Mouse (Mus musculus) heart, embryonic 12.5 days (tissue): ENCODE data around the gene Tcf25. TPM values are rescaled to one million over a fixed set of nuclear protein-coding genes. Genes with fewer than 3 reads are reported as not detected.

ENCODE experiments used
- ATAC-seq: fragments of 200-750 bp; cut with Nextera tagmentation; 2 replicates; pipeline ENCODE4 v1.8.0; 2017; ENCODE audit warnings: moderate TSS enrichment, moderate library complexity; ENCODE audit not compliant: insufficient number of reproducible peaks, low FRiP score
- H3K27ac ChIP-seq: fragments of 300-500 bp; sonication (generic); 2 replicates; pipeline ENCODE4 v1.5.1; 2016; ENCODE audit warnings: mild to moderate bottlenecking, moderate library complexity; ENCODE audit not compliant: poor library complexity, severe bottlenecking
- H3K27me3 ChIP-seq: fragments of 300-500 bp; sonication (generic); replicated peaks from 2 replicates; pipeline ENCODE4 v1.6.1; 2016; ENCODE audit warnings: mild to moderate bottlenecking, moderate library complexity
- H3K36me3 ChIP-seq: fragments of 300-500 bp; sonication (generic); 2 replicates; pipeline ENCODE4 v1.6.1; 2016; ENCODE audit warnings: mild to moderate bottlenecking, moderate library complexity
- H3K4me1 ChIP-seq: fragments of 300-500 bp; sonication (generic); replicated peaks from 2 replicates; pipeline ENCODE4 v1.6.1; 2016; ENCODE audit warnings: mild to moderate bottlenecking
- H3K4me2 ChIP-seq: fragments of 300-500 bp; sonication (generic); 2 replicates; pipeline ENCODE4 v1.6.1; 2016; ENCODE audit warnings: mild to moderate bottlenecking, moderate library complexity
- H3K4me3 ChIP-seq: fragments of 300-500 bp; sonication (generic); 2 replicates; pipeline ENCODE4 v1.5.1; 2016; ENCODE audit warnings: mild to moderate bottlenecking
- H3K9ac ChIP-seq: fragments of 300-500 bp; sonication (generic); 2 replicates; pipeline ENCODE4 v1.6.1; 2016; ENCODE audit warnings: mild to moderate bottlenecking, moderate library complexity
- H3K9me3 ChIP-seq: fragments of 300-500 bp; sonication (generic); replicated peaks from 2 replicates; pipeline ENCODE4 v1.6.1; 2016; ENCODE audit warnings: mild to moderate bottlenecking, moderate library complexity
- WGBS: fragments of 180-500 bp; shearing (Covaris S2); methylation state at CpG from one replicate; pipeline ENCODE4 v1.1.7; 2016; 5-methylcytosine and 5-hydroxymethylcytosine counted together
- polyA plus RNA-seq: library from polyadenylated mRNA; unstranded; fragments of >200 nt; fragmentation: Nextera tagmentation; extraction: Ambion mirVana; gene quantifications from 2 replicates; pipeline ENCODE4 v1.2.1, GENCODE M21; 2016

Tcf25 gene
- polyA plus RNA-seq, 1 experiment from 2014 or later: 172 TPM

GRCm38 (mm10) chr8:123387801-123388200 lies 14.2 kb downstream of the Tcf25 start:
- peaks cover 100% of the 10 kb centered on the region for H3K36me3 ChIP-seq

GRCm38 (mm10) chr8:123389026-123389425 lies 15.5 kb downstream of the Tcf25 start:
- Histone ChIP-seq H3K36me3 (peaks cover 100% of the 10 kb centered on the region), H3K4me1 (no peaks in the 10 kb centered on the region), H3K9me3 (no peaks in the 10 kb centered on the region), H3K27ac (no peak overlapping the region), H3K27me3 (no peaks in the 10 kb centered on the region), H3K4me3 (no peak overlapping the region), H3K9ac (no peak overlapping the region), H3K4me2 (no peak overlapping the region)
- 95% methylated on average over 7 of the region's 7 CpGs for WGBS
- ATAC-seq: peak; percentile 49; the same call in 1 of the 2 replicates

More at GRCm38 (mm10) chr8:123387801-123388200, 14.2 kb downstream of the Tcf25 start:
- no peaks in the 10 kb centered on the region for H3K4me1 ChIP-seq
- H3K9me3 ChIP-seq: no peaks in the 10 kb centered on the region
- no peak overlapping the region for H3K27ac ChIP-seq
- WGBS: 72% methylated on average over 8 of the region's 8 CpGs
- H3K27me3 ChIP-seq: no peaks in the 10 kb centered on the region
- no peak overlapping the region for H3K4me2 ChIP-seq
- no peak overlapping the region for H3K9ac ChIP-seq
- ATAC-seq: no peak
- no peak overlapping the region for H3K4me3 ChIP-seq

GRCm38 (mm10) chr8:123398308-123398707 lies 24.8 kb downstream of the Tcf25 start:
- ATAC-seq: 0 out of 2 replicates have a peak, but pooled peaks have one; percentile 12
- WGBS: 85% methylated on average over 13 of the region's 13 CpGs
- Histone ChIP-seq H3K4me3 (no peak overlapping the region), H3K27me3 (no peaks in the 10 kb centered on the region), H3K9ac (no peak overlapping the region), H3K9me3 (no peaks in the 10 kb centered on the region), H3K4me1 (no peaks in the 10 kb centered on the region), H3K27ac (no peak overlapping the region), H3K4me2 (no peak overlapping the region), H3K36me3 (peaks cover 100% of the 10 kb centered on the region)

GRCm38 (mm10) chr8:123401936-123402335 lies 28.4 kb downstream of the Tcf25 start:
- Histone ChIP-seq H3K36me3 (peaks cover 67% of the 10 kb centered on the region), H3K9me3 (no peaks in the 10 kb centered on the region), H3K4me1 (peaks cover 10% of the 10 kb centered on the region), H3K9ac (no peak overlapping the region), H3K27me3 (no peaks in the 10 kb centered on the region), H3K4me3 (no peak overlapping the region), H3K27ac (no peak overlapping the region), H3K4me2 (no peak overlapping the region)
- ATAC-seq: no peak
- 92% methylated on average over 9 of the region's 9 CpGs for WGBS

- 87% methylated on average over 9 of the region's 9 CpGs for WGBS
- H3K4me2 ChIP-seq: no peak overlapping the region
- peaks cover 5% of the 10 kb centered on the region; the same call in 1 of the 2 replicates for H3K27me3 ChIP-seq
- no peak overlapping the region for H3K4me3 ChIP-seq
- peaks cover 58% of the 10 kb centered on the region for H3K36me3 ChIP-seq
- no peak overlapping the region for H3K27ac ChIP-seq
- H3K9me3 ChIP-seq: no peaks in the 10 kb centered on the region
- ATAC-seq: no peak
- peaks cover 16% of the 10 kb centered on the region for H3K4me1 ChIP-seq
- H3K9ac ChIP-seq: no peak overlapping the region
These were observed 29.3 kb downstream of the Tcf25 start for GRCm38 (mm10) chr8:123402730-123403326.

GRCm38 (mm10) chr8:123404521-123404920 lies 31.0 kb downstream of the Tcf25 start:
- no peak overlapping the region for H3K4me2 ChIP-seq
- H3K36me3 ChIP-seq: peaks cover 41% of the 10 kb centered on the region
- no peak overlapping the region for H3K27ac ChIP-seq
- 48% methylated on average over 8 of the region's 8 CpGs for WGBS
- peaks cover 32% of the 10 kb centered on the region for H3K4me1 ChIP-seq
- H3K9ac ChIP-seq: no peak overlapping the region
- H3K27me3 ChIP-seq: peaks cover 10% of the 10 kb centered on the region; the same call in 1 of the 2 replicates
- ATAC-seq: no peak
- no peak overlapping the region for H3K4me3 ChIP-seq
- H3K9me3 ChIP-seq: no peaks in the 10 kb centered on the region

- ATAC-seq: no peak
- peaks cover 18% of the 10 kb centered on the region for H3K36me3 ChIP-seq
- no peak within 1 kb of the TSS for H3K27ac ChIP-seq
- WGBS: 10% methylated on average over 4 of the region's 4 CpGs
- no peak within 1 kb of the TSS for H3K4me3 ChIP-seq
- H3K4me2 ChIP-seq: no peak within 1 kb of the TSS
- peaks cover 55% of the 10 kb centered on the region for H3K4me1 ChIP-seq
- H3K27me3 ChIP-seq: peaks cover 28% of the 10 kb centered on the region
- no peak within 1 kb of the TSS for H3K9ac ChIP-seq
- no peaks in the 10 kb centered on the region for H3K9me3 ChIP-seq
These were observed 33.2 kb downstream of the Tcf25 start, which contains the start of gene Mc1r for GRCm38 (mm10) chr8:123406786-123407185. TSS of gene Mc1r (plus strand) at chr8:123407107.

- H3K9ac ChIP-seq: no peak overlapping the region
- no peak for ATAC-seq
- no peaks in the 10 kb centered on the region for H3K9me3 ChIP-seq
- no peak overlapping the region for H3K4me3 ChIP-seq
- H3K4me1 ChIP-seq: peaks cover 56% of the 10 kb centered on the region
- H3K27me3 ChIP-seq: peaks cover 36% of the 10 kb centered on the region
- WGBS: 89% methylated on average over 13 of the region's 13 CpGs
- no peak overlapping the region for H3K27ac ChIP-seq
- peaks cover 10% of the 10 kb centered on the region for H3K36me3 ChIP-seq
- H3K4me2 ChIP-seq: no peak overlapping the region
These were observed 34.1 kb downstream of the Tcf25 start for GRCm38 (mm10) chr8:123407612-123408011.

GRCm38 (mm10) chr8:123408586-123409544 lies 35.3 kb downstream of the Tcf25 start:
- H3K9me3 ChIP-seq: no peaks in the 10 kb centered on the region
- H3K4me2 ChIP-seq: peak overlapping the region; percentile 12
- WGBS: 55% methylated on average over 9 of the region's 9 CpGs
- H3K27ac ChIP-seq: peak overlapping the region; percentile 64
- no peak for ATAC-seq
- no peaks in the 10 kb centered on the region for H3K36me3 ChIP-seq
- H3K4me1 ChIP-seq: peaks cover 56% of the 10 kb centered on the region
- H3K4me3 ChIP-seq: no peak overlapping the region
- H3K9ac ChIP-seq: no peak overlapping the region
- peaks cover 49% of the 10 kb centered on the region for H3K27me3 ChIP-seq

- ATAC-seq: peak; percentile 68; the same call in 1 of the 2 replicates
- H3K9me3 ChIP-seq: no peaks in the 10 kb centered on the region
- H3K4me2 ChIP-seq: peak overlapping the region; percentile 12; the same call in 1 of the 2 replicates
- H3K27ac ChIP-seq: peak overlapping the region; percentile 64
- H3K4me3 ChIP-seq: no peak overlapping the region
- H3K4me1 ChIP-seq: peaks cover 51% of the 10 kb centered on the region
- H3K27me3 ChIP-seq: peaks cover 55% of the 10 kb centered on the region
- H3K9ac ChIP-seq: no peak overlapping the region
- 62% methylated on average over 8 of the region's 8 CpGs for WGBS
- H3K36me3 ChIP-seq: no peaks in the 10 kb centered on the region
These were observed 36.6 kb downstream of the Tcf25 start for GRCm38 (mm10) chr8:123410049-123410587.

GRCm38 (mm10) chr8:123410788-123411187 lies 37.2 kb downstream of the Tcf25 start:
- peak overlapping the region; percentile 44 for H3K4me3 ChIP-seq
- no peak overlapping the region for H3K27ac ChIP-seq
- ATAC-seq: no peak
- WGBS: 14% methylated on average over 11 of the region's 11 CpGs
- peaks cover 55% of the 10 kb centered on the region for H3K27me3 ChIP-seq
- H3K9me3 ChIP-seq: no peaks in the 10 kb centered on the region
- H3K9ac ChIP-seq: no peak overlapping the region
- peaks cover 51% of the 10 kb centered on the region for H3K4me1 ChIP-seq
- peak overlapping the region; percentile 65 for H3K4me2 ChIP-seq
- no peaks in the 10 kb centered on the region for H3K36me3 ChIP-seq
